Mouse (Mus musculus) lung, embryonic 15.5 days (tissue): Measurements from ENCODE around the gene Akap13. TPM values are rescaled to one million over a fixed set of nuclear protein-coding genes. Genes with fewer than 3 reads are reported as not detected.

Experiments
- ATAC-seq: fragments of 200-750 bp; cut with Nextera tagmentation; 2 replicates; pipeline ENCODE4 v1.8.0; 2017; ENCODE audit warnings: moderate number of reproducible peaks, borderline replicate concordance; ENCODE audit not compliant: low FRiP score, low TSS enrichment; ENCODE audit errors: extremely low read depth
- H3K27ac ChIP-seq: fragments of 300-500 bp; sonication (generic); 2 replicates; pipeline ENCODE4 v1.5.1; 2015; ENCODE audit warnings: moderate library complexity, mild to moderate bottlenecking, inconsistent platforms
- H3K27me3 ChIP-seq: fragments of 300-500 bp; sonication (generic); 2 replicates; pipeline ENCODE4 v1.6.1; 2015; ENCODE audit warnings: inconsistent platforms
- H3K36me3 ChIP-seq: fragments of 300-500 bp; sonication (generic); 2 replicates; pipeline ENCODE4 v1.6.1; 2015; ENCODE audit warnings: inconsistent platforms
- H3K4me1 ChIP-seq: fragments of 300-500 bp; sonication (generic); 2 replicates; pipeline ENCODE4 v1.6.1; 2015; ENCODE audit warnings: inconsistent platforms
- H3K4me2 ChIP-seq: fragments of 300-500 bp; sonication (generic); 2 replicates; pipeline ENCODE4 v1.6.1; 2015; ENCODE audit warnings: inconsistent platforms, mild to moderate bottlenecking, moderate library complexity
- H3K4me3 ChIP-seq: fragments of 300-500 bp; sonication (generic); 2 replicates; pipeline ENCODE4 v1.5.1; 2015; ENCODE audit warnings: mild to moderate bottlenecking, inconsistent platforms
- H3K9ac ChIP-seq: fragments of 300-500 bp; sonication (generic); 2 replicates; pipeline ENCODE4 v1.6.1; 2015; ENCODE audit warnings: inconsistent platforms
- H3K9me3 ChIP-seq: fragments of 300-500 bp; sonication (generic); 2 replicates; pipeline ENCODE4 v1.6.1; 2016; ENCODE audit warnings: inconsistent platforms
- WGBS: fragments of 180-500 bp; shearing (Covaris S2); methylation state at CpG from one replicate; pipeline ENCODE4 v1.1.7; 2015; 5-methylcytosine and 5-hydroxymethylcytosine counted together
- polyA plus RNA-seq: library from polyadenylated mRNA; unstranded; fragments of >200 nt; fragmentation: Nextera tagmentation; extraction: Ambion mirVana; gene quantifications from 2 replicates; pipeline ENCODE4 v1.2.1, GENCODE M21; 2015

Gene Akap13
- polyA plus RNA-seq, 1 experiment from 2014 or later = 39.0 TPM

DNA sequence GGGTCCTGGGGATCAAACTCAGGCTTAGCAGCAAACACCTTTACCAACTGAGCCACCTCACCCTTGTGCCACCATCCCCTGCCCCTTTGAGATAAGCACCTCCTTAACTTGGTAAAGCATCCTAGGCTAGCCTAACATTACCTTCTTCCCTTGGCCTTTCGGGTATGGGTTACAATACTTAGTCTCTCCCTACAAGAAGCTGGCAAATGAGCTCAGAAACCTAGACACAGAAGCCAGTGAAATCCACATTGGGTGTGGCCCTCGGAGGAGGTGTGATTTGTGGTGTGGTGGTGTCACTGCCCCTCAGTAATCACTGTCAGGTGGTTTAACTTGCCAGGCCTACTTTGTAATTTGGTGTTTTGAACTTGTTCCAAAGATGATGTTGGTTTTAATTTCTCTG is 189.3 kb downstream of the Akap13 start:
- peaks cover 38% of the 10 kb centered on the region for H3K4me1 ChIP-seq
- no peaks in the 10 kb centered on the region for H3K36me3 ChIP-seq
- H3K4me3 ChIP-seq = no peak overlapping the region
- no peak overlapping the region for H3K4me2 ChIP-seq
- no peaks in the 10 kb centered on the region for H3K27me3 ChIP-seq
- H3K9me3 ChIP-seq = no peaks in the 10 kb centered on the region
- 71% methylated on average over 2 of the region's 2 CpGs for WGBS
- no peak for ATAC-seq
- no peak overlapping the region for H3K9ac ChIP-seq
- H3K27ac ChIP-seq = no peak overlapping the region

DNA sequence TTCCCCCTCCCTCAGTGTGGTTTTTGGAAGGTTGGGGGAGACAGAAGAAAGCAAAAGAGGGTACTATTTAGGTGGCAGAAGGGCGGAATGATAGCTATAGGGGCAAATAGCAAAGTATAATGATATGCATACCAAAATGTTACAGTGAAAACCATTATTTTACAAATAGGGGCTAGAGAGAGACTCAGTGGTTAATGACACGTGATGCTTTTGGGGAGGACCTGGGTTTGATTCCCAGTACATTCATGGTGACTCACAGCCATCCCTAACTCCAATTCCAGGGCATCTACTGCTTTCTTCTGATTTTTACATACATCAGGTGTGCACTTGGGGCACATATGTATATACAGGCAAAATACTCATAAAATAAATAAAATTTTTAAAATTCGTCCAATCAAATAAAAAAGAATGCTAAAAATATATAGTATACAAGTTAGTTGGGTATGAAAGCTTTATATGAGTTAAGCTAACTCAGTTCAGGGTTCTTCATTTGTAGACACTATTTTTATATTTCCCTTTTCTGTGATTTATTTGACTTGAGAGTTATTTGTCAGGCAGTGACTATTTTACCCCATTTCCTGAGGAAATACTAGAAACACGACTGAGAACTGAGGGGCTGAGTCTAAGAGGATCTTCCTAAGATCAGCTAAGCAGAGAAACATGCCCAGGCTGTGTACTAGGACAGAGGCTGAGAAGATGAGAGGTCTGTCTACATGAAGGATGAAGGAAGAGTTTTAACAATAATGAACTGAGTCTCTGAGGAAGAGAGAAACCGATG is 190.0 kb downstream of the Akap13 start:
- 71% methylated on average over 5 of the region's 5 CpGs for WGBS
- Histone ChIP-seq H3K4me1 (peaks cover 38% of the 10 kb centered on the region), H3K27ac (peak overlapping the region; percentile 2; the same call in 1 of the 2 replicates), H3K36me3 (no peaks in the 10 kb centered on the region), H3K4me3 (no peak overlapping the region), H3K4me2 (no peak overlapping the region), H3K9me3 (no peaks in the 10 kb centered on the region), H3K9ac (no peak overlapping the region), H3K27me3 (no peaks in the 10 kb centered on the region)
- ATAC-seq = no peak

DNA sequence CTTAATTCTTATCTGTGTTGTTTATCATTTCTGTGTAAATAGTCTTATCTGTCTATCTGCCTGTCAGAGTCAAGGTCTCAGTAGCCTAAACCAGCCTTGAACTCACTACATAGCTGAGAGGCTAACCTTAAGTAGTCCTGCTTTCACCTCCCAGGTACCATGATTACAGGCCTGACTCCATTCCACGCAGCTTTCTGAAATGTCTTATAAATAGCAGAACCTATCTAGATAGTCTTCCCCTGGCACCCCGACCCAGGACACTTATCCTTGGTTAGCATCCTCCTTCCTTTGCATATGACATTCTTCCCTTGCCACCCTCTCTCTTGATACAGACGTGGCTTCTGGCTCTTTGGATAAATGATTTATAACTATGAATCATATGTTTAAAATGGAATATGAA is 192.7 kb downstream of the Akap13 start:
- WGBS = 79% methylated on average over 3 of the region's 3 CpGs
- Histone ChIP-seq H3K36me3 (no peaks in the 10 kb centered on the region), H3K27ac (no peak overlapping the region), H3K9me3 (no peaks in the 10 kb centered on the region), H3K4me2 (no peak overlapping the region), H3K4me3 (no peak overlapping the region), H3K4me1 (peaks cover 13% of the 10 kb centered on the region), H3K27me3 (no peaks in the 10 kb centered on the region), H3K9ac (no peak overlapping the region)
- no peak for ATAC-seq

DNA sequence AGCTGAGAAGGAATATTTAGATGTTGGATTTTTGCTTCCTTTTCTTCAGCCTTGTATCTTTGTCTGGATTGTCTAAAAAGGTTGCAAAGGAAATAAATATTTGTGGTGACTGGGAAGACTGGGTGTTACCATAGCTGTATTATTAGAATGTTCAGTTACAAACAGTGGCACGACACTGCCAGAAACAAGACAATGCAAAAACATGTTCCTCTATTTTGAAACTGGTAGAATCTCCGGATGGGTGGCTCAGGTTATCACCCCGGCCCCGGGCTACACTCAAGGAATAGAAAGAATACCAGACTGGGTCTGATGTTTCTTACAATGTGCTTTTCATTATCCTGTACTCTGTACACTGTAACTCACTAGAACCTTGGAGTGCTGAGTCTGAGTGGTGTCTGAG is 193.6 kb downstream of the Akap13 start:
- no peak for ATAC-seq
- no peak overlapping the region for H3K4me3 ChIP-seq
- no peak overlapping the region for H3K27ac ChIP-seq
- H3K4me2 ChIP-seq = no peak overlapping the region
- H3K4me1 ChIP-seq = peaks cover 6% of the 10 kb centered on the region
- H3K9ac ChIP-seq = no peak overlapping the region
- H3K36me3 ChIP-seq = no peaks in the 10 kb centered on the region
- H3K9me3 ChIP-seq = no peaks in the 10 kb centered on the region
- WGBS = 73% methylated on average over 4 of the region's 4 CpGs
- H3K27me3 ChIP-seq = no peaks in the 10 kb centered on the region

DNA sequence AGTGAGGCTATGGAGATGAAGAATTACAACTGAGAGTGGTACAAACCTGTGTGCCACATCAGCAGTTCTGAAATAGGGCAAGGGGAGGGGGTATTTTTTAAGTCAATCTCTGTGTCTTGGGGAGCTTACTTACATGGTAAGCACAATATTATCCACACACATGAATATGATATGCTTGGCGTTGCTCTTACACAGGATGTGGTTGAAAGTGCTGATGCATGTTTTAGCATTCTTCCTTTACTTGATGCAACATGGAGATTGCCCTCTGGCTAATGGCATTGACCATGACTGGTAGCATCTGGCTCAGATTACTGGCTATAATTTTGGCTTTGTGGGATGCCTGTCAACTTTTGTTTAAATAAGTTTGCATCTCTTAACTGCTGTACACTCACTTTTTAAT is 194.6 kb downstream of the Akap13 start:
- H3K9ac ChIP-seq = no peak overlapping the region
- H3K27ac ChIP-seq = no peak overlapping the region
- 62% methylated on average over 1 of the region's 1 CpGs for WGBS
- H3K4me2 ChIP-seq = no peak overlapping the region
- no peaks in the 10 kb centered on the region for H3K9me3 ChIP-seq
- H3K4me1 ChIP-seq = no peaks in the 10 kb centered on the region; the same call in 1 of the 2 replicates
- no peak for ATAC-seq
- no peak overlapping the region for H3K4me3 ChIP-seq
- H3K36me3 ChIP-seq = no peaks in the 10 kb centered on the region
- no peaks in the 10 kb centered on the region for H3K27me3 ChIP-seq

DNA sequence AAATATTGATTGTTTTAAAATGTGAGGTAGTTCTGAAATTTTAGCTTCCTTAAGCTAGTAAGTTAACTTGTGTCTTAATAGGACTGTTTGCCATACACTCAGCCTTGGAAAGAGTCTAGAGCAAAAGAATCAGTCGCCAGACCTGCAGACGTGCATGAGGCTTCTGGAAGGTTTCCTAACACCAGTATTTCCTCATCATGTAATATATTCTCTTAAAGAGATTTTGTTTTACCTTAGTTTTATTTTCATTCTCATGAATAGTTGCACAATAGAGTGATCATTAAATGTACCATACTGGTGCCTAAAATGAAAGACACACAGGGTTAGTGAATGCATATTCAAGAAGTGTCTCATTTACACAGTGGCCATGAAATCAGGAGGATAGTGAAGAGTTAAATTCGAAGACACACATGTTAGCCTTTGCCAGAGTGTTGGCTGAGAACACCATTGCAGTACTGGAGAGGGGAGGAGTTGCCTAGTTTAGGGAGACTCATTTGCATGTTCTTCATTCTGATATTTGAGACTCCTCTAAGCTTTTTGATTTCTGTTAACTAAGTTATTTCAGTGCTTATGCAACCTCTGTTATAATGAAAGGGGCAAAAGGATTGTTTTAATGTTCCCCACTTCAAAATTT is 198.5 kb downstream of the Akap13 start:
- Histone ChIP-seq H3K9ac (no peak overlapping the region), H3K27ac (no peak overlapping the region), H3K4me1 (peaks cover 10% of the 10 kb centered on the region), H3K36me3 (no peaks in the 10 kb centered on the region), H3K27me3 (no peaks in the 10 kb centered on the region), H3K4me2 (no peak overlapping the region), H3K9me3 (no peaks in the 10 kb centered on the region), H3K4me3 (no peak overlapping the region)
- WGBS = 46% methylated on average over 3 of the region's 3 CpGs
- ATAC-seq = no peak

DNA sequence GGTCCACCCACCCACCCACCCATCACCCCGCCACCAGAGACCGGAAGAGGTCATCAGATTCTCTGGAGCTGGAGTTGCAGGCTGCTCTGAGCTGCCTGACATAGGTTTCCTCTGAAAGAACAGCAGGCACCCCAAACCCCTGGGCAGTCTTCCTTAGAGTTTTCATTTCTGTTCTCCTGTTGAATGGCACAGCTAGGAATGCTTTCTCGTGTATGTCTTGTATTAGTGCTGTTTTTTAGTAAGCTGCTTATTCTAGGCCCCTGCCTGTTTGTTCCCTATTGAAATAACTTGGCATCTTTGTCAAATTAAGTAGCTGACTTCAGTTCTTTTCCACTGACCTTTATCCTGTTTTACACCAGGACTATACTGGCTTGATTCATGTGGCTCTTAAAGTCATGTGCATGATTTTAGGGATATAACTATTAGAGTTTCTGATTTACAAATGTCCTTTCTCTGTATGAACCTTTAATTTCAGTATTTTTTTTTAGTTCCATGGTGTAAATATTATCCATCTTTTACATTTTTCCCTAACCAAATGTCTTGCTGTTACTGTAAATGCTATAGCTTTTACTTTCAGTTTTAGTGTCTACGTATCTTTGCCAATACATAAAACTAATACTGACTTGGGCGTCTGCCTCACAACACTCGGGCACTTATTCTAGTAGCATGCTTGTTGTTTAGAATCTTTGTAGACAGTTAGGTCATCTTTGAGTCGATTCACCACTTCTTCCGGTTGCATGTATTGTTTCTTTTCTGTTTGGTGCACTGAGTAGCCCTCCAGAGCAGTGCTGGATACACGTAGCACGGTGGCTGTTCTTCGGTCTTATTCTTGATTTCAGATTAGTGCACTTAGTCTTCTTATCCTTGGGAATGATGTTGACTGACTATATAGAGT is 200.1 kb downstream of the Akap13 start:
- ATAC-seq = no peak
- 67% methylated on average over 11 of the region's 11 CpGs for WGBS
- H3K36me3 ChIP-seq = no peaks in the 10 kb centered on the region
- no peaks in the 10 kb centered on the region for H3K9me3 ChIP-seq
- no peak overlapping the region for H3K27ac ChIP-seq
- H3K4me3 ChIP-seq = no peak overlapping the region
- H3K9ac ChIP-seq = no peak overlapping the region
- no peaks in the 10 kb centered on the region for H3K27me3 ChIP-seq
- peaks cover 10% of the 10 kb centered on the region for H3K4me1 ChIP-seq
- H3K4me2 ChIP-seq = peak overlapping the region; percentile 35; the same call in 1 of the 2 replicates

DNA sequence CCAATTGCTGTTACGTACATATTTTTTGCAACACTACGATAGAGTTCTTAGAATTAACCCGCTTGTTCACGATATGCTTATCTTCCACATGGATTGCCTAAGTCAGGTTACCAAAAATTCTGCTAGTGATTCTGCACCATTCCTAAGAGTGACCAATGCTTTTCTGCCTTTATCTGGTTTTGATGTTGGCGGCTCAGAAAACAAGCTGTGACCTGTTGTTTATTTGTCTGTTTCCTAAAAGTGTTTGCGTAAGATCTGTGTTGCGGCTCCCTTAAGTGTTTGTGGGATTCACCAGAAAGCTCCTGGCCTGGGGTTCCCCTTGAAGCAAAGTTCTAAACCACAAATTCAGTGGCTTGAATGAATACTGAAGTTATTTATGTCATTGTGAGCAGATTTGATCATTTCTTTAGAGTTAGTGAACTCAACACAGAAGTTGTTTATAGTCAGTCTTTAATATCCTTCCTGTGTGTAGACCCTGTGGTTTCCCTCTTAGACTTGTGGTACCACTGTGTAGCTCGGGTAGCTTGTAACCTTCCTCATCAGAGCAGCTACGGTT is 201.0 kb downstream of the Akap13 start:
- H3K9me3 ChIP-seq = no peaks in the 10 kb centered on the region
- H3K4me1 ChIP-seq = peaks cover 10% of the 10 kb centered on the region
- no peak for ATAC-seq
- no peaks in the 10 kb centered on the region for H3K27me3 ChIP-seq
- H3K27ac ChIP-seq = no peak overlapping the region
- WGBS = 77% methylated on average over 9 of the region's 9 CpGs
- H3K4me3 ChIP-seq = no peak overlapping the region
- no peaks in the 10 kb centered on the region for H3K36me3 ChIP-seq
- H3K9ac ChIP-seq = no peak overlapping the region
- H3K4me2 ChIP-seq = no peak overlapping the region

DNA sequence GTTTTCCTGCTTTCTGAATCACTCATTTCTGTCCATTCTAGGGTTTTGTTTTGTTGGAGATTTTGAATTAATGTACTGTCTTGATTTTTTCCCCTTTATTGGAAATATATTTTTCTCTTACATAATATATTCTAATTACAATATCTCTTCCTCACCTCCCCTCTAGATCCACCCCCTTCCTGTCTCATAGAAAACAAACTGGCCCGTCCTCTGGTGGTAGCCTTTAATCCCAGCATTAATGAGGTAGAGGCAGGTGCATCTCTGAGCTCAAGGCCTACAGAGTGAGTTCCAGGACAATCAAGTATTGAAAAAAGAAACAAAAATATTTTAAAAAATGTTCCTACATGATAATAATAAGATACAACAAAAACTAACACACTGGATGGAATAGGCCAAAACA is 201.6 kb downstream of the Akap13 start:
- Histone ChIP-seq H3K4me2 (no peak overlapping the region), H3K27me3 (no peaks in the 10 kb centered on the region), H3K36me3 (no peaks in the 10 kb centered on the region), H3K9ac (no peak overlapping the region), H3K27ac (no peak overlapping the region), H3K4me1 (peaks cover 10% of the 10 kb centered on the region), H3K4me3 (no peak overlapping the region), H3K9me3 (no peaks in the 10 kb centered on the region)
- 61% methylated on average over 1 of the region's 1 CpGs for WGBS
- no peak for ATAC-seq

DNA sequence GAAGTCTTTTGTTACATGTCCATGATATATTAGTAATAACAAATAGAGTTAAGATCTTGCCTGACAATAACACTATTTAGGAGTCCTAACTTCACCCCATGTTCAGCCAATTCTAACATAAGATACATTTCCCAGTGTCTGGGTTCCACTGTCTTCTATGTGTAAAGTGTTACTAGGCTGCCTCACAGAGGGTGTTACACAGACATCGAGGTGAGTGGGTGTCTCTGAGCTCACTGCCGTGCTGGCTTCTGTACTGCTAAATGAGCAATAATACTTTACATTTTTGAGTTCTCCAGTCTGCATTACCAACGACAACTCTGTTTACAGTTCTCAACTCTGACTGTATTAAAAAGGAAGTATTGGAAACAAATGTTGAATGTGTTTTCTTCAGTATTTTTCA is 209.1 kb downstream of the Akap13 start:
- ATAC-seq = no peak
- Histone ChIP-seq H3K4me2 (no peak overlapping the region), H3K9ac (no peak overlapping the region), H3K36me3 (peaks cover 6% of the 10 kb centered on the region; the same call in 1 of the 2 replicates), H3K4me1 (no peaks in the 10 kb centered on the region; the same call in 1 of the 2 replicates), H3K27ac (no peak overlapping the region), H3K9me3 (no peaks in the 10 kb centered on the region), H3K27me3 (no peaks in the 10 kb centered on the region), H3K4me3 (no peak overlapping the region)
- 67% methylated on average over 3 of the region's 3 CpGs for WGBS

DNA sequence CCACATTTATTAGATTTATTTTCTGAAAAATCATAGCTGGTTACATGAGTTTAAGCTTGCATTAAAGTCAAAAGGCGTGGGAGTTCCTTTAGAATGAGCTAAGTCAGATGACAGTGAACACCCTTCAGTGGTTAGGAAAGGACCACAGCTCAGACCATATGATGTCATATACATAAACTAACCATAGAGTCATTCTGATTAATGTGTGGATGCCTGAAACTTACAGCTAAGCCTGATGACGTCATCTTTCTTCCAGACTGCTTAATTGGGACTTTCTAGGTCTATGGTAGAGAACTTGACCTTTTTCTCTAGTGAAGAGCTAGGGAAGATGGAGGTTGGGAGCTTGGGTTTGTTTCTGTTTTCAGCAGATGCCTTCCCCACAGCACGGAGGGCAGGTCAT is 211.6 kb downstream of the Akap13 start:
- H3K27ac ChIP-seq = no peak overlapping the region
- WGBS = 79% methylated on average over 3 of the region's 3 CpGs
- H3K27me3 ChIP-seq = no peaks in the 10 kb centered on the region
- H3K9me3 ChIP-seq = no peaks in the 10 kb centered on the region
- ATAC-seq = no peak
- H3K4me3 ChIP-seq = no peak overlapping the region
- no peak overlapping the region for H3K4me2 ChIP-seq
- peaks cover 6% of the 10 kb centered on the region; the same call in 1 of the 2 replicates for H3K36me3 ChIP-seq
- H3K9ac ChIP-seq = no peak overlapping the region
- no peaks in the 10 kb centered on the region; the same call in 1 of the 2 replicates for H3K4me1 ChIP-seq
